Mouse (Mus musculus): ENCODE results near the gene Baiap2l2.
A peak's percentile ranks its signal among the peaks of the same experiment; 100 is the strongest.
"Not testable (repeated sequence)": the region's sequence is repeated elsewhere in the genome, so short reads cannot be mapped to it uniquely, and the experiment has no call there.

Gene Baiap2l2

GRCm38 (mm10) chr15:79261095-79261725 lies 24.1 kb downstream of the Baiap2l2 start:
- DNase-seq (ENCODE audit: low spot score in 2 of 2) = peak in 1 of 2 experiments; percentile 48

DNA sequence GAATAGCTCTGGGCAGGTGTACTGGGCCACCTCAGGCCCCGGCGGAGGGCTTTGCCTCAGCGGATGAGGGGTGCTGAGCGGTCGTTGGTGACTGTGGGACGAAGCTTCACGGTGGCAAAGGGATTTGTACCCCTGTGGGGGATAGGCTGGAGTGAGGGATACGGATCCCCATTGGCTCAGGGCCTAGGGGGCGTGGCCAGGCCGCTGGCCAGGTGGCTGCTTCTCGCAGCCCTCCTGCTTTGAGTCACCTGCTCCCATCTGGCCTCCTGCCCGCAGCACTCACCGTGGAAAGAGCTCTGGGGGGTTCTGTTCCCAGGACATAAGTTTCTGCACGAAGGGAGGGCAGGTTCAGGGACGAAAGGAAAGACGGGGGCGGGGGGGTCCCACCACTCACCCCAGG lies 26.8 kb downstream of the Baiap2l2 start:
- no peak for DNase-seq (ENCODE audit: low spot score in 2 of 2)

- DNase-seq (ENCODE audit: low spot score in 2 of 2) = no peak
Observed at GRCm38 (mm10) chr15:79254661-79255060, 30.7 kb downstream of the Baiap2l2 start, which contains the start of gene Slc16a8. Gene Slc16a8 (minus strand): TSS chr15:79254761.

GRCm38 (mm10) chr15:79252580-79252979 lies 32.8 kb downstream of the Baiap2l2 start:
- DNase-seq (ENCODE audit: low spot score in 2 of 2) = no peak

DNA sequence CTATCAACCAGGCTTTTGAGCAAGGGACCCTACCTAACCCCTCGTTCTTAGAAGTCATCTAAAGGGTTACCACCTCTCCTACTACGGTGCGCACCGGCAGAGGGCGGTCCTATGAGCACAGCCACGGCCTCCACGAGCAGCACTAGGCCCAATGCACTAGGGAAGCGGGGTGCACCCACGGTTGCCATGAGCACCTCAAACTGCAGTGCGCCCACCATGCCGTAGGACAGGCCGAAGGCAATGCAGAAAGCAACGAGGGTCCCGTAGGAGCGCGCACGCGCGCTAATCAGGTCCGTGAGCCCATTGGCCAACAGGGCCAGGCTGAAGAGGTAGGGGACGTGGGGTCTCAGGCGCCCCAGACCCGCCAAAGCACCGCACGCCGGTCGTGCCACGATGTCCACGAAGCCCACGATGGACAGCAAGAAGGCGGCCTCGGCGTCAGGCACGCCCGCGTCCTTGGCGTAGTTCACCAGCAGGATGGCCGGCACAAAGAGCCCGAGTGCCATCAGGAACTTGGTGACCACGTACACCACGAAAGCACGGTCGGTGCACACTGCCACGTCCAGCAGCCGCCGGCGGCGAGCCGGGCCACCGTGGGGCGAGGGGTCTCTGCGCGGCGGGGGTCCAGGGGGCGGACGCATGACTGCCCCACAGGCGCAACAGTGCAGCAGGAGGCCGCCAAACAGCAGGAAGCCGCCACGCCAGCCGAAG lies 33.4 kb downstream of the Baiap2l2 start:
- peak; percentile 35 to 44 for DNase-seq (ENCODE audit: low spot score in 2 of 2)

GRCm38 (mm10) chr15:79251168-79251567 lies 34.2 kb downstream of the Baiap2l2 start:
- DNase-seq (ENCODE audit: low spot score in 2 of 2) = no peak

DNA sequence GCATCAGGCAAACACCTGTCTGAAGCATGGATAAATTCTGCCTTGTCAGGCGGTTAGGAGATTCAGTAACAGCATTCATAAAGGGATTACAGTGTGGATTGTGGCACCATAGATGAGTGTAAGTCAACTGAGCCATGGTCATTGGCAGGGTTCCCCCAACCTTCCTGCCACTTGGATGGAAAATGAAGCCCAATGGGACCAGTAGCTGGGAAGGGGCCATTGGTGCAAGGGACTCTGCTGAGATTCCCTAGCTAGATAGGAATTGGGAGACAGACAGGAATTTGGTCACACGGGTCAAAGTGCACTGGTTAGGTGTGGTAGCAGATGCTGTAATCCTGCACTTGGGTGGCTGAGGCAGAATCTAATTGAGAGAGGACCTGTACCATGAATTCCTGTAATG lies 35.1 kb downstream of the Baiap2l2 start:
- no peak for DNase-seq (ENCODE audit: low spot score in 2 of 2)

GRCm38 (mm10) chr15:79245321-79245720 lies 40.0 kb downstream of the Baiap2l2 start:
- no peak for DNase-seq (ENCODE audit: low spot score in 2 of 2)

GRCm38 (mm10) chr15:79244071-79244893 lies 41.1 kb downstream of the Baiap2l2 start:
- DNase-seq (ENCODE audit: low spot score in 2 of 2) = no peak

DNA sequence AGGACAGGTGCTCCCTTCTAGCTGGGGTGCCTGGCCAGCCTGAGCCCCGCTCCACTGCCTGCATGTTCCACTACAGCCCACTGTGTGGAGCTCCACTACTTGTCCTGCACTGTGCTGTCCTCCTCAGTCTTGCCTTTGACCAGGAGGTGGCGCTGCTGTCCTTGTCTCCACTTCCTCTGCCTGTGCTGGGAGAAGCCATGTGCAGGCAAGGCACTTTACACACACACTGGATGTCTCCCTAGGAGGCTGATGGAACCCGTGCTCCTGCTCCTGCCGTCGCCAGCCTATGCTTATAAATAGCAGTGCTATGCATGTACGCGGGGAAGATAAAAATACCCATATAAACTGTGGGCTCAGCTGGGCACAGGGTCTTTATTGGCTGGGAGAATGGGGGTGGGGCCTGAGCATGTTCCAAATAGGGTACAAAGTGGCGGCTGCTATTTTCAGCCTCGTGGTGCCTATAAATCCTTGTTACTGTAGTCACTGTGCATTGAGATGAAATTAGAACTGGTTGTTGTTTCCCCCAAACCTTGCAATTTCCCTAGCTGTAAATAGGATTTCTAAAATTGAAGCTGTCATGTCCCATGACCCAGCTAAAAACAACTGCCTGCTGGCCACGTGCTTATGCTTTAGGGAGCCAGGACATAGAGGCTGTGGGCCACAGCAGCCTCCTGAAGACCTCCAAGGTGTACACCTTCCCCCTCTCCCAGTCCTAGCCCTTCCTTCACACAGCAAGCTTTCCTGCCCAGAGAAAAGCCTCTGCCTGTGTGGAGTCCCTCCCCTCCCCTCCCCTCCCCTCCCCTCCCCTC lies 41.9 kb downstream of the Baiap2l2 start:
- DNase-seq (ENCODE audit: low spot score in 2 of 2) = peak; percentile 97 to 98

DNA sequence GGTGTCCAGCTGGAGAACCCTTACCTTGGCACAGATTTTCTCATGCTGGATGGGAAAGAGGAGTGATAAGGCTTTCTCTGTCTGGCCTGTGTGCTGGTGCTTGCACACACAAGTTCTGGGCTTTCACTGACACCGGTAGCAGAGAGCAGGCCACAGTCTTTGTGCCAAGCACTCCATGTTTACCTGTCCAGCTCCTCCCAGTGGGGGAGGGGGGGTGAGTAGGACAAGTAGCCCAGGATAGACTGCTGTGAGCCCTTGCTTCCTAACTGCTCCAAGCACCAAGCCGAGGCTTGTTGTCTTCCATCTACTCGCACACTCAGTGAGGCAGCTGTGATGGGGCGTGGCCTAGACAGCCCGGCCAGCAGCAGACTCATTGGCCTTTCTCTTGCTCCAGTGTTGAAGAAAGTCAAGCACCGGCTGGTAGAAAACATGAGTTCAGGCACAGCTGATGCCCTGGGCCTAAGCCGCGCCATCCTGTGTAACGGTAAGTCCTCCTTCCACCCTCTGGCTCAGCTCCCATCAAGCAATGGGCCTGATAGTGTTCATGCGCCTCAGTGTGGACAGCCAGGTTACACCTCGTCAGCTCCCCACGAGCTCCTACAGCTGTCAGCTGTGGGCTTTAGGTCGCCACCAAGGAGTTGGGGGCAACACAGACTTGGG lies 42.6 kb downstream of the Baiap2l2 start:
- DNase-seq (ENCODE audit: low spot score in 2 of 2) = no peak

GRCm38 (mm10) chr15:79238036-79238435 lies 47.3 kb downstream of the Baiap2l2 start:
- DNase-seq (ENCODE audit: low spot score in 2 of 2) = no peak

- no peak for DNase-seq (ENCODE audit: low spot score in 2 of 2)
Observed at GRCm38 (mm10) chr15:79235268-79235667, 50.1 kb downstream of the Baiap2l2 start.

GRCm38 (mm10) chr15:79229058-79229821 lies 56.1 kb downstream of the Baiap2l2 start, which contains the start of the genes Pick1 and Gm49486:
Gene Pick1 (plus strand): TSS chr15:79229173.
Gene Gm49486 (plus strand): TSS chr15:79229391.
- peak; percentile 73 to 79 for DNase-seq (ENCODE audit: low spot score in 2 of 2)

- not testable (repeated sequence) for DNase-seq (ENCODE audit: low spot score in 2 of 2)
Observed at GRCm38 (mm10) chr15:79225780-79226179, 59.6 kb downstream of the Baiap2l2 start.

DNA sequence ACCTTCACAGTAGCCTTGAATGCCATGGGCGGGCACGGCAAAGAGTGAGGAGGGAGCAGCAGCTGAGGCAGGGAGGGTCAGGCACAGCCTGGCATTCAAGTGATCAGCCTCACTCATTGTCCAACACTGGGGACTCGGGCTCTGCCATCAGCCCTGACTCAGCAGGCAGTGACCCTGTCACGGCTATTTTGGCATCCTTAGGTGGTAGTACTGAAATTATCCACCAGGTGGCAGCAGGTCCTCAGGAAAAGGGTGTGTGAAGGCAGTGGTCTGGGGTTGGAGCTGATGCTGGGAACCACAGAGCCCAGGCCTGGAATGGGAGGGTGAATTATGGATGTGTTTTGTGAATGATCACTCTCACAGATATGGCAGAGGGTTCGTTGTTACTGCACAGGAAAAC lies 60.7 kb downstream of the Baiap2l2 start:
- peak; percentile 75 to 79 for DNase-seq (ENCODE audit: low spot score in 2 of 2)

GRCm38 (mm10) chr15:79223641-79224040 lies 61.7 kb downstream of the Baiap2l2 start:
- no peak for DNase-seq (ENCODE audit: low spot score in 2 of 2)

GRCm38 (mm10) chr15:79219572-79219971 lies 65.8 kb downstream of the Baiap2l2 start:
- DNase-seq (ENCODE audit: low spot score in 2 of 2) = no peak

DNA sequence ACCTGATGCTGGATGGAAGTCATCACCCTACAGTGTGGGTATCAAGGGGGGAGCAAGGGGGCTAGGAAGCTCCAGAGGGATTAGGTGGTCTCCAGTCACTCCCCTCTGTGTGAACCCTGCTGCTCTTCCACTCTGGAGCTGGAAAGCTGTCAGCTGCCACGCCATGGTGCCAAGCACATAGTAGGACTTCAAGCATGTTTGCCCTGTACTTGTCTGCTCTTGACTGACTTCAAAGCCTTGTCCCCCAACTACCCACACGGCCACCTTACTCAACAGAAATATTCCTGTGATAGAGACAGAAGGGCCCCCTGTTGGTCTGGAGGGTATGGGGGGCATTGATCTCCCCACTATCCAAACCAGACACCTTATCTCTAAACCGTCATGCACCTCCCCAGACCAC lies 69.1 kb downstream of the Baiap2l2 start:
- DNase-seq (ENCODE audit: low spot score in 2 of 2) = no peak

DNA sequence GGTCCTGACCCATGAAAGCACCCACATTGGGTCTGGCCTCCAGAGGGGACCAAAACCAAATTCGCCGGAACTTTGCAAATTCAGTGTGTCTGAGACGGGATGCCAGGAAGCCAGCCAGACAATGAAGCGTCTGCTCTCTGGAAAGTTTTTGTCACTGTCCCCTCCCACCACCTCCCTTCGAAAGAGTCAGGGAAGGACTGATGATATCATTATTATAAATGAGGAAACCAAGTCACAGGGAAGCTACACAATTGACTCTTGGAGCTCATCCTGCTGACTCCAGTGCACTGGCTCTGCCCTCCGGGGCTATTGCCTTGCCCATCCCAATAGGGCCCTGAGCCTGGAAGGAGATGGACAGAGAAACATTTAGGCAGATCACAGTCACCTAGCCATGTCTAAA lies 71.7 kb downstream of the Baiap2l2 start:
- DNase-seq (ENCODE audit: low spot score in 2 of 2) = no peak

Measured in frontal cortex, postnatal 14 days (tissue).